In genomic region chr1:190808766-190809221, GRCm38 (mm10) we compare ENCODE assay signal across 12 mouse cellular contexts.
DNase-seq lines count a peak whose midpoint lies in the region; ATAC-seq and TF ChIP-seq lines count a peak whose summit lies in the region.
"Had no signal": no experiment of that assay in that cellular context is flagged by ENCODE, and none has a peak within 500 bp of the region (broad histone marks: within the 10 kb centered on the region; RNA-seq: fewer than 3 reads in every experiment).

No protein-coding gene starts in this region.

- no peak overlapping the region for H3K9ac ChIP-seq in embryonic facial prominence, embryonic 14.5 days (ENCODE audit: low read depth, low read length)
- H3K9ac ChIP-seq in hindbrain, postnatal 0 days (replicated peaks; ENCODE audit: low read length) = peak overlapping the region; percentile 13; the same call in 1 of the 2 replicates
- no peak overlapping the region for H3K9ac ChIP-seq in stomach, postnatal 0 days (ENCODE audit: low read length)
- H3K9ac ChIP-seq: limb, embryonic 15.5 days had no signal

- no peaks in the 10 kb centered on the region for H3K27me3 ChIP-seq in embryonic facial prominence, embryonic 14.5 days (replicated peaks; ENCODE audit: control insufficient read depth, insufficient read depth, low read length)
- 0 out of 2 replicates have a peak, but pooled peaks cover 3% of the 10 kb centered on the region for H3K27me3 ChIP-seq in hindbrain, postnatal 0 days (ENCODE audit: insufficient read depth, low read length)
- no peaks in the 10 kb centered on the region for H3K27me3 ChIP-seq in stomach, postnatal 0 days (ENCODE audit: control insufficient read depth, insufficient read depth, low read length)
- H3K27me3 ChIP-seq in limb, embryonic 10.5 days (ENCODE audit: low read depth, poor library complexity, severe bottlenecking) = no peaks in the 10 kb centered on the region
- H3K27me3 ChIP-seq: limb, embryonic 15.5 days; megakaryocyte, embryonic 14.5 days had no signal

- peak overlapping the region; percentile 6; the same call in 1 of the 2 replicates for H3K27ac ChIP-seq in left cerebral cortex, adult 2 months
- no peak overlapping the region for H3K27ac ChIP-seq in embryonic facial prominence, embryonic 14.5 days (replicated peaks; ENCODE audit: low read depth, low read length)
- H3K27ac ChIP-seq in hindbrain, postnatal 0 days = no peak overlapping the region; the same call in 1 of the 2 replicates
- no peak overlapping the region for H3K27ac ChIP-seq in stomach, postnatal 0 days (replicated peaks)
- no peak overlapping the region for H3K27ac ChIP-seq in limb, embryonic 10.5 days
- H3K27ac ChIP-seq: limb, embryonic 15.5 days had no signal

- no peaks in the 10 kb centered on the region for H3K9me3 ChIP-seq in embryonic facial prominence, embryonic 14.5 days (ENCODE audit: control insufficient read depth, low read length)
- H3K9me3 ChIP-seq in hindbrain, postnatal 0 days (ENCODE audit: low read length) = no peaks in the 10 kb centered on the region
- H3K9me3 ChIP-seq in stomach, postnatal 0 days (ENCODE audit: control insufficient read depth, low read length) = no peaks in the 10 kb centered on the region
- no peaks in the 10 kb centered on the region for H3K9me3 ChIP-seq in limb, embryonic 10.5 days (replicated peaks)
- H3K9me3 ChIP-seq: limb, embryonic 15.5 days; megakaryocyte, embryonic 14.5 days had no signal

- no peak for DNase-seq in left cerebral cortex, adult 2 months (ENCODE audit: extremely low spot score in 1 of 2, low spot score in 2 of 2)
- no peak for DNase-seq in left cerebral cortex, postnatal 14 days (ENCODE audit: low spot score in 2 of 2)
- peak; percentile 25 for DNase-seq in embryonic facial prominence, embryonic 14.5 days (ENCODE audit: low spot score)
- DNase-seq in hindbrain, postnatal 0 days (ENCODE audit: low spot score) = peak; percentile 74
- peak; percentile 73 for DNase-seq in retina, embryonic 14.5 days (ENCODE audit: low spot score)
- no peak for DNase-seq in stomach, postnatal 0 days (ENCODE audit: low spot score)
- no peak for DNase-seq in limb, embryonic 10.5 days (ENCODE audit: low spot score)
- DNase-seq: heart, postnatal 4 days; kidney, postnatal 4 days had no signal

- H3K4me2 ChIP-seq in embryonic facial prominence, embryonic 14.5 days (ENCODE audit: low read depth, low read length) = no peak overlapping the region
- H3K4me2 ChIP-seq in hindbrain, postnatal 0 days (ENCODE audit: low read depth, low read length) = peak overlapping the region; percentile 26; the same call in 1 of the 2 replicates
- no peak overlapping the region for H3K4me2 ChIP-seq in stomach, postnatal 0 days (replicated peaks; ENCODE audit: low read depth)
- H3K4me2 ChIP-seq: limb, embryonic 15.5 days had no signal

- TF ChIP-seq CTCF in left cerebral cortex, adult 2 months (IDR thresholded peaks at IDR 0.05) = no peak
- no peak for TF ChIP-seq CTCF in hindbrain, postnatal 0 days (IDR thresholded peaks at IDR 0.05; ENCODE audit: low read depth)
- no peak for TF ChIP-seq CTCF in stomach, postnatal 0 days (IDR thresholded peaks at IDR 0.05; ENCODE audit: low read depth)

- no peak overlapping the region for H3K4me3 ChIP-seq in left cerebral cortex, adult 2 months
- H3K4me3 ChIP-seq in embryonic facial prominence, embryonic 14.5 days (ENCODE audit: low read depth, low read length) = no peak overlapping the region
- H3K4me3 ChIP-seq in hindbrain, postnatal 0 days (ENCODE audit: low read length) = no peak overlapping the region
- H3K4me3 ChIP-seq in stomach, postnatal 0 days (ENCODE audit: low read depth, low read length) = no peak overlapping the region
- no peak overlapping the region for H3K4me3 ChIP-seq in limb, embryonic 10.5 days
- H3K4me3 ChIP-seq: limb, embryonic 15.5 days; megakaryocyte, embryonic 14.5 days had no signal

- intact Hi-C loops in left cerebral cortex, adult 2 months (cut with DNase I) = no loop called here
- intact Hi-C loops in left cerebral cortex, postnatal 14 days (cut with DNase I) = no loop called here

- no peak for TF ChIP-seq EP300 in stomach, postnatal 0 days (optimal IDR thresholded peaks at IDR 0.05)

- H3K36me3 ChIP-seq in embryonic facial prominence, embryonic 14.5 days (ENCODE audit: control insufficient read depth, insufficient read depth, low read length) = peaks cover 17% of the 10 kb centered on the region; the same call in 1 of the 2 replicates
- H3K36me3 ChIP-seq in hindbrain, postnatal 0 days (ENCODE audit: insufficient read depth, low read length) = no peaks in the 10 kb centered on the region
- H3K36me3 ChIP-seq in stomach, postnatal 0 days (ENCODE audit: control insufficient read depth, insufficient read depth, low read length) = peaks cover 2% of the 10 kb centered on the region; the same call in 1 of the 2 replicates
- peaks cover 12% of the 10 kb centered on the region; the same call in 1 of the 2 replicates for H3K36me3 ChIP-seq in limb, embryonic 10.5 days

- 40% methylated on average over 19 of the region's 19 CpGs for WGBS in embryonic facial prominence, embryonic 14.5 days
- WGBS in hindbrain, postnatal 0 days = 19% methylated on average over 19 of the region's 19 CpGs
- 73% methylated on average over 19 of the region's 19 CpGs for WGBS in stomach, postnatal 0 days
- WGBS in limb, embryonic 10.5 days = 80% methylated on average over 19 of the region's 19 CpGs

- H3K4me1 ChIP-seq in embryonic facial prominence, embryonic 14.5 days (ENCODE audit: control insufficient read depth, insufficient read depth, low read length) = no peaks in the 10 kb centered on the region
- H3K4me1 ChIP-seq in hindbrain, postnatal 0 days (ENCODE audit: insufficient read depth, low read length) = 0 out of 2 replicates have a peak, but pooled peaks cover 3% of the 10 kb centered on the region
- no peaks in the 10 kb centered on the region for H3K4me1 ChIP-seq in stomach, postnatal 0 days (replicated peaks; ENCODE audit: control insufficient read depth, insufficient read depth)
- peaks cover 3% of the 10 kb centered on the region; the same call in 1 of the 2 replicates for H3K4me1 ChIP-seq in limb, embryonic 10.5 days
- H3K4me1 ChIP-seq: limb, embryonic 15.5 days had no signal

- ATAC-seq in embryonic facial prominence, embryonic 14.5 days (ENCODE audit: low read depth) = peak; percentile 27; the same call in 1 of the 2 replicates
- peak; percentile 60 for ATAC-seq in hindbrain, postnatal 0 days
- no peak for ATAC-seq in stomach, postnatal 0 days (ENCODE audit: low FRiP score, low TSS enrichment)
- no peak for ATAC-seq in megakaryocyte progenitor cell, adult 5-6 weeks (replicated peaks; ENCODE audit: poor library complexity)

Comparison
In these comparisons a context has a peak if more than half of its experiments do, and no peak if none do; other contexts are left out.
1. DNase-seq: peak in embryonic facial prominence, embryonic 14.5 days (single experiment), hindbrain, postnatal 0 days (single experiment) and retina, embryonic 14.5 days (single experiment); none in left cerebral cortex, adult 2 months (0 of 2), left cerebral cortex, postnatal 14 days (0 of 2), stomach, postnatal 0 days (single experiment) and limb, embryonic 10.5 days (single experiment).
2. ATAC-seq: peak in embryonic facial prominence, embryonic 14.5 days (single experiment) and hindbrain, postnatal 0 days (single experiment); none in stomach, postnatal 0 days (single experiment) and megakaryocyte progenitor cell, adult 5-6 weeks (single experiment).